Mouse (Mus musculus) left cerebral cortex, adult 8-10 months (tissue): Measurements from ENCODE around the gene Dab1. TPM values are rescaled to one million over a fixed set of nuclear protein-coding genes. Genes with fewer than 3 reads are reported as not detected.

Experiments
- DNase-seq, 2 experiments: peaks; one replicate each; pipeline ENCODE4 v3.0.0; 2022; ENCODE audit warnings: low spot score in 2 of 2
- total RNA-seq, 4 experiments: library from RNA; stranded (reverse); gene quantifications; 2 replicates each; pipeline ENCODE4 v1.2.4; 2022

Dab1 gene
- total RNA-seq, 4 experiments from 2014 or later, result 98.4 to 114 (median 107) TPM

- DNase-seq, result no peak
Measured at GRCm38 (mm10) chr4:103699755-103700154, 80.6 kb downstream of the Dab1 start.

GRCm38 (mm10) chr4:103700392-103700791 lies 81.2 kb downstream of the Dab1 start:
- DNase-seq, result no peak

GRCm38 (mm10) chr4:103702137-103702536 lies 83.0 kb downstream of the Dab1 start:
- DNase-seq, result no peak

- no peak for DNase-seq
Measured at GRCm38 (mm10) chr4:103704477-103704876, 85.3 kb downstream of the Dab1 start.

- no peak for DNase-seq
Measured at GRCm38 (mm10) chr4:103706501-103706900, 87.3 kb downstream of the Dab1 start.

- no peak for DNase-seq
Measured at GRCm38 (mm10) chr4:103707140-103707539, 88.0 kb downstream of the Dab1 start.

GRCm38 (mm10) chr4:103711353-103711752 lies 92.2 kb downstream of the Dab1 start:
- no peak for DNase-seq

GRCm38 (mm10) chr4:103713921-103714320 lies 94.8 kb downstream of the Dab1 start:
- no peak for DNase-seq

- DNase-seq, result no peak
Measured at GRCm38 (mm10) chr4:103714991-103715390, 95.8 kb downstream of the Dab1 start.

GRCm38 (mm10) chr4:103715568-103715967 lies 96.4 kb downstream of the Dab1 start:
- DNase-seq, result no peak

- DNase-seq, result no peak
Measured at GRCm38 (mm10) chr4:103722738-103723137, 103.6 kb downstream of the Dab1 start.

GRCm38 (mm10) chr4:103726486-103726885 lies 107.3 kb downstream of the Dab1 start:
- DNase-seq, result no peak

GRCm38 (mm10) chr4:103737185-103737584 lies 118.0 kb downstream of the Dab1 start:
- DNase-seq, result no peak

- no peak for DNase-seq
Measured at GRCm38 (mm10) chr4:103751249-103751855, 132.2 kb downstream of the Dab1 start.

- no peak for DNase-seq
Measured at GRCm38 (mm10) chr4:103754561-103754960, 135.4 kb downstream of the Dab1 start.

- DNase-seq, result no peak
Measured at GRCm38 (mm10) chr4:103757241-103757640, 138.1 kb downstream of the Dab1 start.

GRCm38 (mm10) chr4:103762416-103762815 lies 143.3 kb downstream of the Dab1 start:
- peak in 1 of 2 experiments; percentile 29 for DNase-seq

GRCm38 (mm10) chr4:103775712-103776111 lies 156.6 kb downstream of the Dab1 start:
- DNase-seq, result no peak

GRCm38 (mm10) chr4:103781398-103781797 lies 162.2 kb downstream of the Dab1 start:
- DNase-seq, result no peak

GRCm38 (mm10) chr4:103783561-103784247 lies 164.5 kb downstream of the Dab1 start:
- peak in 1 of 2 experiments; percentile 27 for DNase-seq

- DNase-seq, result no peak
Measured at GRCm38 (mm10) chr4:103793589-103794312, 174.6 kb downstream of the Dab1 start.

- DNase-seq, result peak in 1 of 2 experiments; percentile 21
Measured at GRCm38 (mm10) chr4:103796416-103796815, 177.3 kb downstream of the Dab1 start.
